Mouse (Mus musculus) Patski (cell line): ENCODE data around the gene Mapkapk3. TPM values are rescaled to one million over a fixed set of nuclear protein-coding genes. Genes with fewer than 3 reads are reported as not detected.

Source experiments
- ATAC-seq: fragments of 100-300 bp; one replicate; pipeline ENCODE4 v1.8.0; 2021
- CTCF ChIA-PET: fragments of 350-600 bp; sonication (Branson Sonifier 250); formaldehyde crosslinking; loops from one replicate; lab custom pipeline; 2022; ENCODE audit warnings: inconsistent platforms; lab: Charles Lee
- POLR2A ChIA-PET: fragments of 350-600 bp; sonication (Branson Sonifier 250); formaldehyde crosslinking; loops from one replicate; lab custom pipeline; 2022; ENCODE audit warnings: antibody characterized with exemption, inconsistent platforms; lab: Charles Lee
- DNase-seq: peaks from one replicate; pipeline ENCODE4 v3.0.0-alpha.2; 2011; ENCODE audit warnings: low read depth, low spot score
- H3K27me3 ChIP-seq: fragments of 371-371 bp; one replicate; pipeline ENCODE4 v1.5.1; 2021
- CTCF ChIP-seq: fragments of 100-300 bp; IDR thresholded peaks from one replicate; pipeline ENCODE4 v1.5.1; 2021
- in situ Hi-C: fragments of 300-500 bp; cut with MboI; formaldehyde crosslinking; loops from 3 replicates; pipeline ENCODE4 v1.11.1; 2018; ENCODE audit warnings: low pct_unique_long_range_greater_than_20kb, mixed read lengths
- polyA plus RNA-seq: library from polyadenylated mRNA; unstranded; gene quantifications from one replicate; pipeline ENCODE4 v1.2.3, GENCODE M21; 2021

Mapkapk3 gene
- polyA plus RNA-seq, 1 experiment from 2014 or later: 14.5 TPM

GRCm38 (mm10) chr9:107264731-107265130 lies 24.9 kb downstream of the Mapkapk3 start:
- H3K27me3 ChIP-seq: no peaks in the 10 kb centered on the region
- ChIA-PET CTCF (interaction anchor here (1.0 kb wide), 1 partner anchor 13 kb away, joined by 3 read pairs; no protein-coding TSS in a partner anchor), POLR2A (interaction anchor here (0.6 kb wide), 1 partner anchor 89 kb away, joined by 3 read pairs; no protein-coding TSS in a partner anchor)
- ATAC-seq: no peak
- in situ Hi-C loops: no loop called here
- DNase-seq: no peak
- no peak for TF ChIP-seq CTCF

- in situ Hi-C loops: no loop called here
- ATAC-seq (peak; percentile 70), DNase-seq (peak; percentile 78)
- TF ChIP-seq CTCF: no peak
- CTCF ChIA-PET: interaction anchor here (1.0 kb wide), 1 partner anchor 14 kb away, joined by 3 read pairs; no protein-coding TSS in a partner anchor
- H3K27me3 ChIP-seq: no peaks in the 10 kb centered on the region
- POLR2A ChIA-PET: interaction anchor here (1.0 kb wide), 1 partner anchor 15 kb away, joined by 3 read pairs; no protein-coding TSS in a partner anchor
These were observed 25.8 kb downstream of the Mapkapk3 start for GRCm38 (mm10) chr9:107263912-107264311.

- ChIA-PET POLR2A (no interaction called here), CTCF (no interaction called here)
- no peak for DNase-seq
- no peaks in the 10 kb centered on the region for H3K27me3 ChIP-seq
- no peak for ATAC-seq
- in situ Hi-C loops: no loop called here
- no peak for TF ChIP-seq CTCF
These were observed 27.3 kb downstream of the Mapkapk3 start for GRCm38 (mm10) chr9:107262375-107262774.

GRCm38 (mm10) chr9:107261792-107262191 lies 27.9 kb downstream of the Mapkapk3 start:
- ChIA-PET CTCF (no interaction called here), POLR2A (no interaction called here)
- ATAC-seq (no peak), DNase-seq (no peak)
- in situ Hi-C loops: no loop called here
- H3K27me3 ChIP-seq: no peaks in the 10 kb centered on the region
- no peak for TF ChIP-seq CTCF

- DNase-seq (no peak), ATAC-seq (no peak)
- POLR2A ChIA-PET: no interaction called here
- no peak for TF ChIP-seq CTCF
- H3K27me3 ChIP-seq: no peaks in the 10 kb centered on the region
- CTCF ChIA-PET: interaction anchor here (1.0 kb wide), 1 partner anchor 31 kb away, joined by 3 read pairs; no protein-coding TSS in a partner anchor
- in situ Hi-C loops: no loop called here
These were observed 28.8 kb downstream of the Mapkapk3 start for GRCm38 (mm10) chr9:107260836-107261235.

GRCm38 (mm10) chr9:107260429-107260828 lies 29.2 kb downstream of the Mapkapk3 start:
- in situ Hi-C loops: no loop called here

GRCm38 (mm10) chr9:107259571-107259970 lies 30.1 kb downstream of the Mapkapk3 start:
- DNase-seq: no peak
- no peak for ATAC-seq
- in situ Hi-C loops: no loop called here
- TF ChIP-seq CTCF: no peak
- ChIA-PET CTCF (interaction anchor here (1.5 kb wide), 1 partner anchor 12 kb away, joined by 5 read pairs; no protein-coding TSS in a partner anchor), POLR2A (no interaction called here)
- H3K27me3 ChIP-seq: no peaks in the 10 kb centered on the region

More at GRCm38 (mm10) chr9:107260429-107260828, 29.2 kb downstream of the Mapkapk3 start:
- no peak for TF ChIP-seq CTCF
- DNase-seq (no peak), ATAC-seq (no peak)
- ChIA-PET POLR2A (no interaction called here), CTCF (interaction anchor here (1.0 kb wide), 1 partner anchor 31 kb away, joined by 3 read pairs; no protein-coding TSS in a partner anchor)
- H3K27me3 ChIP-seq: no peaks in the 10 kb centered on the region

GRCm38 (mm10) chr9:107255596-107255995 lies 34.1 kb downstream of the Mapkapk3 start:
- H3K27me3 ChIP-seq: no peaks in the 10 kb centered on the region
- no peak for TF ChIP-seq CTCF
- POLR2A ChIA-PET: no interaction called here
- DNase-seq: no peak
- ATAC-seq: no peak
- CTCF ChIA-PET: no interaction called here
- in situ Hi-C loops: no loop called here

- no peak for DNase-seq
- H3K27me3 ChIP-seq: no peaks in the 10 kb centered on the region
- ChIA-PET CTCF (no interaction called here), POLR2A (no interaction called here)
- in situ Hi-C loops: no loop called here
- ATAC-seq: no peak
- TF ChIP-seq CTCF: no peak
These were observed 34.8 kb downstream of the Mapkapk3 start for GRCm38 (mm10) chr9:107254925-107255324.

GRCm38 (mm10) chr9:107254476-107254875 lies 35.2 kb downstream of the Mapkapk3 start:
- DNase-seq: no peak

GRCm38 (mm10) chr9:107252164-107252563 lies 37.5 kb downstream of the Mapkapk3 start:
- H3K27me3 ChIP-seq: no peaks in the 10 kb centered on the region
- ChIA-PET CTCF (no interaction called here), POLR2A (no interaction called here)
- in situ Hi-C loops: no loop called here
- ATAC-seq (no peak), DNase-seq (no peak)
- TF ChIP-seq CTCF: no peak

More at GRCm38 (mm10) chr9:107254476-107254875, 35.2 kb downstream of the Mapkapk3 start:
- no peak for TF ChIP-seq CTCF
- no peaks in the 10 kb centered on the region for H3K27me3 ChIP-seq
- in situ Hi-C loops: no loop called here
- POLR2A ChIA-PET: no interaction called here
- ATAC-seq: no peak
- CTCF ChIA-PET: interaction anchor here (0.9 kb wide), 1 partner anchor 59 kb away, joined by 3 read pairs; no protein-coding TSS in a partner anchor
